Mouse (Mus musculus) gastrocnemius, adult 8-10 months (tissue): ENCODE results near the gene Idua. TPM values are rescaled to one million over a fixed set of nuclear protein-coding genes. Genes with fewer than 3 reads are reported as not detected.

ENCODE experiments used
- DNase-seq, 2 experiments: peaks; one replicate each; pipeline ENCODE4 v3.0.0; 2022; ENCODE audit warnings: low spot score in 2 of 2
- total RNA-seq, 4 experiments: library from RNA; stranded (reverse); gene quantifications; 2 replicates each; pipeline ENCODE4 v1.2.4; 2022

The Idua gene
- total RNA-seq, 4 experiments from 2014 or later = 8.3 to 9.8 (median 9.2) TPM

GRCm38 (mm10) chr5:108679909-108680308, 19.8 kb downstream of the Idua start:
- DNase-seq = no peak

GRCm38 (mm10) chr5:108680871-108681270, 20.7 kb downstream of the Idua start:
- no peak for DNase-seq

- no peak for DNase-seq
These were observed 29.0 kb downstream of the Idua start for GRCm38 (mm10) chr5:108689091-108689490.

GRCm38 (mm10) chr5:108691152-108691551, 31.0 kb downstream of the Idua start:
- DNase-seq = no peak

GRCm38 (mm10) chr5:108692271-108692670, 32.1 kb downstream of the Idua start, which contains the start of gene Fgfrl1:
Gene Fgfrl1, plus strand, starts transcription at chr5:108692382.
- peak; percentile 21 to 46 for DNase-seq

- peak; percentile 41 to 67 for DNase-seq
These were observed 33.7 kb downstream of the Idua start for GRCm38 (mm10) chr5:108693872-108694288.

- DNase-seq = peak in 1 of 2 experiments; percentile 9
These were observed 34.5 kb downstream of the Idua start for GRCm38 (mm10) chr5:108694352-108695261.

- DNase-seq = peak in 1 of 2 experiments; percentile 39
These were observed 35.7 kb downstream of the Idua start for GRCm38 (mm10) chr5:108695861-108696260.

- DNase-seq = no peak
These were observed 36.4 kb downstream of the Idua start for GRCm38 (mm10) chr5:108696542-108696941.

GRCm38 (mm10) chr5:108697341-108697753, 37.2 kb downstream of the Idua start:
- no peak for DNase-seq

- no peak for DNase-seq
These were observed 40.2 kb downstream of the Idua start for GRCm38 (mm10) chr5:108700346-108700745.

GRCm38 (mm10) chr5:108701341-108702021, 41.4 kb downstream of the Idua start:
- DNase-seq = no peak

- DNase-seq = no peak
These were observed 43.9 kb downstream of the Idua start for GRCm38 (mm10) chr5:108703754-108704626.

- no peak for DNase-seq
These were observed 47.6 kb downstream of the Idua start for GRCm38 (mm10) chr5:108707758-108708157.

GRCm38 (mm10) chr5:108708419-108708818, 48.3 kb downstream of the Idua start:
- DNase-seq = no peak

- no peak for DNase-seq
These were observed 49.0 kb downstream of the Idua start for GRCm38 (mm10) chr5:108708981-108709731.

- no peak for DNase-seq
These were observed 51.8 kb downstream of the Idua start for GRCm38 (mm10) chr5:108711968-108712367.

- DNase-seq = no peak
These were observed 53.0 kb downstream of the Idua start for GRCm38 (mm10) chr5:108713096-108713495.

- DNase-seq = no peak
These were observed 53.6 kb downstream of the Idua start for GRCm38 (mm10) chr5:108713691-108714090.

- no peak for DNase-seq
These were observed 54.0 kb downstream of the Idua start for GRCm38 (mm10) chr5:108714149-108714548.

- DNase-seq = no peak
These were observed 55.8 kb downstream of the Idua start for GRCm38 (mm10) chr5:108715974-108716373.
